Mouse (Mus musculus) activated CD4-positive, CD25-positive, alpha-beta regulatory T cell, adult 4 months (primary cell): ENCODE data around the gene Parvb. TPM values are rescaled to one million over a fixed set of nuclear protein-coding genes. Genes with fewer than 3 reads are reported as not detected.

Source experiments
- ATAC-seq: one replicate; pipeline ENCODE4 v1.8.0; 2017
- polyA plus RNA-seq, 2 experiments: library from polyadenylated mRNA; unstranded; fragments of 100-300 nt; shearing (Covaris generic); gene quantifications; one replicate each; pipeline ENCODE4 v1.2.1; 2017

Parvb gene
- polyA plus RNA-seq, 2 experiments from 2014 or later: 1.9 TPM; not detected in 1

- no peak for ATAC-seq
These were observed 65.6 kb downstream of the Parvb start for GRCm38 (mm10) chr15:84297454-84297853.

GRCm38 (mm10) chr15:84298804-84299370 is 67.0 kb downstream of the Parvb start:
- no peak for ATAC-seq

GRCm38 (mm10) chr15:84299662-84300333 is 68.0 kb downstream of the Parvb start:
- no peak for ATAC-seq

- no peak for ATAC-seq
These were observed 68.7 kb downstream of the Parvb start for GRCm38 (mm10) chr15:84300591-84300990.

GRCm38 (mm10) chr15:84301026-84301425 is 69.2 kb downstream of the Parvb start:
- ATAC-seq: no peak

GRCm38 (mm10) chr15:84301641-84302420 is 70.0 kb downstream of the Parvb start:
- no peak for ATAC-seq

- no peak for ATAC-seq
These were observed 71.4 kb downstream of the Parvb start for GRCm38 (mm10) chr15:84303264-84303663.

GRCm38 (mm10) chr15:84305333-84305732 is 73.5 kb downstream of the Parvb start:
- no peak for ATAC-seq

GRCm38 (mm10) chr15:84310271-84310670 is 78.4 kb downstream of the Parvb start:
- no peak for ATAC-seq

GRCm38 (mm10) chr15:84311295-84312085 is 79.6 kb downstream of the Parvb start:
- ATAC-seq: no peak

- no peak for ATAC-seq
These were observed 81.2 kb downstream of the Parvb start for GRCm38 (mm10) chr15:84312878-84313565.

- peak; percentile 89 for ATAC-seq
These were observed 81.7 kb downstream of the Parvb start for GRCm38 (mm10) chr15:84313566-84313878.

- no peak for ATAC-seq
These were observed 82.7 kb downstream of the Parvb start for GRCm38 (mm10) chr15:84314420-84315080.

- ATAC-seq: no peak
These were observed 83.6 kb downstream of the Parvb start for GRCm38 (mm10) chr15:84315276-84316046.

- no peak for ATAC-seq
These were observed 87.5 kb downstream of the Parvb start for GRCm38 (mm10) chr15:84319393-84319792.

- ATAC-seq: no peak
These were observed 89.8 kb downstream of the Parvb start for GRCm38 (mm10) chr15:84321544-84322174.

GRCm38 (mm10) chr15:84323966-84324869 is 92.4 kb downstream of the Parvb start, which contains the start of gene Parvg:
Parvg (plus strand) TSS chr15:84324026.
- ATAC-seq: peak; percentile 79

GRCm38 (mm10) chr15:84324870-84325553 is 93.2 kb downstream of the Parvb start:
- peak; percentile 10 for ATAC-seq

GRCm38 (mm10) chr15:84325736-84326135 is 93.9 kb downstream of the Parvb start:
- ATAC-seq: no peak
